Mouse (Mus musculus) A20 (cell line): Measurements from ENCODE around the gene Cyp26a1.

ENCODE experiments used
- DNase-seq: peaks from one replicate; pipeline ENCODE4 v3.0.0-alpha.2; 2011; ENCODE audit warnings: low read depth, low spot score

Cyp26a1 gene

DNA sequence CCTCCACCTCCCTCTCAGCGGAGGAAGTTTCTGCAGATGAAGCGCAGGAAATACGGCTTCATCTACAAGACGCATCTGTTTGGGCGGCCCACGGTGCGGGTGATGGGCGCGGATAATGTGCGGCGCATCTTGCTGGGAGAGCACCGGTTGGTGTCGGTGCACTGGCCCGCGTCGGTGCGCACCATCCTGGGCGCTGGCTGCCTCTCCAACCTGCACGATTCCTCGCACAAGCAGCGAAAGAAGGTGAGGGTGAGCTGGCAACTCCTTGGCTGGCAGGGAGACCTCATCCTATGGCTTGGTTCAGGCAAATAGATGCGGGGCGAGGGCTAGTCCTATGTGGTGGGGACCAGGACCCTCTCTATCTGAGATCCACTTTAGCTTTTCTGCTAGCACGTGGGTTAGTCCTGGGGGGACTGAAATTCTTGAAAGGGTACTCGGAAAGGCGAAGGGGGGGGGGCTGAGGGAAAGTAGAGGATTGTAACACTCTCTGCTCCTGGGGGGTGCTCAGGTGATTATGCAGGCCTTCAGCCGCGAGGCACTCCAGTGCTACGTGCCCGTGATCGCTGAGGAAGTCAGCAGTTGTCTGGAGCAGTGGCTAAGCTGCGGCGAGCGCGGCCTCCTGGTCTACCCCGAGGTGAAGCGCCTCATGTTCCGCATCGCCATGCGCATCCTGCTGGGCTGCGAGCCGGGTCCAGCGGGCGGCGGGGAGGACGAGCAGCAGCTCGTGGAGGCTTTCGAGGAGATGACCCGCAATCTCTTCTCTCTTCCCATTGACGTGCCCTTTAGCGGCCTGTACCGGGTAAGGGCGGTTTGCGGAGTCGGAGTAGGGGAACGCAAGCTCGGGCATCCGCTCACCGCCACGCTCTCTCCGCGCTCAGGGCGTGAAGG lies 919 bp downstream of the Cyp26a1 start:
- DNase-seq, result no peak

DNA sequence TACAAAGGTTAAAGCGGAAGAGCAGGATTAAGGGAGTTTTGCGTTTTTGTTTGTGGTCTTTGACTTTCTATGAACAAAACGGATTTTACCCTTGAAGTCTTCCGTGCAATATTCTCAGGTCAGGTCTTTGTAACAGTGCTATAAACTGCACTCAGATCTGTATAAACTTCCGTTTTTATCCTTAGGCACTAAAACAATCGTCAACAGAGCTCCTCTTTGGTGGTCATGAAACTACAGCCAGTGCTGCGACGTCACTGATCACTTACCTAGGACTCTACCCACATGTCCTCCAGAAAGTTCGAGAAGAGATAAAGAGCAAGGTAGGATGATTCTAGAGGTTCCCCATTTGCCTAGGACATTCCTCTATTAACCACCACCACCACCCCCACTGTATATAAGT lies 2.1 kb downstream of the Cyp26a1 start:
- DNase-seq, result no peak

DNA sequence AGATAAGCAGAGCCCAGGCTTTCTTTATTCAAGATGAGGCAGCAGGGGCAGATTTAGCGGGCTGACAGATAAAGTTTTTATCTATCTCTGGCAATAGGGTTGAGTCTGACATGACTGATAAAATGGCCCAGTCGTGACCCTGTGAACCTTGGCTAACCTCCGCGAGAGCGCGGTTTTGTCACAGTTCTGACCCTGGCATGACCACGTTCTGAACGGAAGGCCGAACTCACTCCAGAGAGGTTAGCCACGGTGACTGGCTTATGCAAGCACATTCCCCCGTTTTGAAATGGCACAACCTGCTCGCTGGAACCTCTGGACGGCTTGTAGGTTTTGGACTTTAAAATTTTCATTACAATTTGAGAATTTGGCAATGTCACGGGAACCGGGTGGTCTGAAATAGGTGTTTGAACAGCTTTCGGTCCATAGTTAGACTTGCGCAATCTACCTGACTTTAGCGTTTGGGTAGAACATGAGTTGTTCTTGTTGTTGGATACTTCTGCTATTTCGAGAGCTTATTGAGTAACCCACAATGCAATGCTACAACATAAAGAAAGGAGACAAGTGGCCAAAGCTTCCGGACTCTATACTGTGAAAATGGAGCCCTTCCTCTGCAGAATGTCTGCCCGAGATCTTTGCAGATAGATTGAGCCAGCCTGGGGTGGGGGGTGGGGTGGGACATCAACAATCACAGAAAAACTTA lies 4.9 kb downstream of the Cyp26a1 start:
- no peak for DNase-seq

GRCm38 (mm10) chr19:37703902-37704509 lies 6.4 kb downstream of the Cyp26a1 start:
- peak; percentile 56 for DNase-seq

DNA sequence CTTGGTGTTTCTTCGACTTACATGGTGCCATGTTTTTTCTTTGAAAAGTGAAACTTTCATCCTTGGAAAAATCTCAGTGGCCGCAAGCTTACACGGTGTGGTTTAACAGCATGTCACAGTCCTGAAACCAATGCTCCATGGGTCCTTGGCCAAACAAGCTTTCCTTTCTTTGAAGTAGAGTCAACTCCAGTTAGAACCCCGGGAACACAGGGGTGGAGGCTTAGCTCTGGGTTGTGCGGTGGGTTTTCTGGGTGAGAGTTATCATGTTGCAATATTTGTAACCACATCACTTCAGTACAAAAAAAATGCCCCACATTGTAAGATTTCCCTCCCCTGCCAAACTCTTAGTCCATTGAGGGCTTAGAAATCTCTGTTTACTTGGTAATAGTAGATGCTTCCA lies 8.1 kb downstream of the Cyp26a1 start:
- no peak for DNase-seq

DNA sequence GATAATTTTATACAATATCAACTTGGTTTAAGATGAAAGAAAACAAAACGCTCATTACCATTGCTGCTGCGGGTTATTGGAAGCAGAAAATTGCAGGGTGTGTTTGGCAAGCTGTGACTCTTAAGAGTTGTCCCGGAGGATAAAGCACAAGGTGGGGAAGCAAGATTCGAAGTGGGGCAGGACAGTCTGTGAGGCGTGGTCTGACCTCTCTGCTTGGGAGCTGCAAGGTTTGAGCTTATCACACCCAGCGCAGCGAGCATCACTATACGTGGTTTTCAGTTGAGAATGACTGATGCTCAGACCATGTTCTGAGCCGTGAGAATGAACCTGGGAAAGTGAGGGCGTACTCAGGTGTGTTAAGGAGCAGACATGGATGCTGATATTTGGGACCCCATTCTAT lies 17.1 kb downstream of the Cyp26a1 start:
- no peak for DNase-seq

DNA sequence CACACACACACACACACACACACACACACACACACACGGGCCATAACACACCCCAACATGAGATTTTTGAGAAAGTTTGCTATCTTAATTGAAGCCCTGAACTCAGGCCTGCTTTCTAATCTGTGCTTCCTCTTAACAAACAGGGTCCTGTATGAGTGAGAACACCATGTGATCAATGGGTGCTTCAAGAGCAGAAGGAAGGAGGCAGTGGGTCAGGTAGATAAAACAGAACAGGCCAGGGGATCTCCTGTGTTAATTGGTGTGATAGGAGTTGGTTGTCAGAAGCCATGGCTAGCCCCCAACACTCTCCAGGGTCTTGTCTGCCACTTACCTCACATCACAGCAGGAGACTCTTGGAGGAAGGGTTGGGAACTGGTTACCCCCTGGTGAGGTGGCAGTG lies 18.4 kb downstream of the Cyp26a1 start:
- DNase-seq, result no peak

DNA sequence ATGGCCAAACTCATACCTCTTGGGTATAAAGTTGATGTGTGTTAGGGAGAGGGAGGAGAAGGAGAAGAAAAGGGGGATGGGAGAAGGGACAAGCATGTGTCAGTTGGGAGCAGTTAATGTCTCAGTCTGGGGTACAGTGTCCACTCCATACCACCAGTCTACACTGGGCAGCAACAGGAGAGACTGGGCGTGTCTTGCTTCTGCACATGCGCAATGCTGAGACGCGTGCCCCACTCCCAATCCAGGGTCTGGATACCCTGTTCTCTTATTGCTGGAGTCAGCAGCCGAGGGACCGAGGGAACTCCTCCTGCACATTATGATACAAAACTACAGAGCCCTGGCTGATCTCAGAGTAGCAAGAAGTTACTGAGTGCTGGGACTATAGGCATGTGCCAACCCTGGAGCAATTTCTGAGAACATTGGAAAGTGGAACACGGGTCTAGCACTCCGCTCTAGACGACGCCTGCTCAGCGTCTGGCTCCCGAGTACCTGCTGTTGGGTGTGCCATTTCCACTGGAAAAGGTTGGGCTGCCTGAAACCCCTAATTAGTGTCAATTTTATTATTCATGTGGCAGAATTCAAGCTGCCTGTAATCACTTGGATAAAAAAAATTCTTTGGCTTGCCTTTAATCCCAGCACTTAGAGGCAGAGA lies 19.1 kb downstream of the Cyp26a1 start:
- DNase-seq, result no peak

GRCm38 (mm10) chr19:37719166-37719565 lies 21.6 kb downstream of the Cyp26a1 start:
- DNase-seq, result no peak

GRCm38 (mm10) chr19:37724591-37724990 lies 27.0 kb downstream of the Cyp26a1 start:
- DNase-seq, result peak; percentile 9

DNA sequence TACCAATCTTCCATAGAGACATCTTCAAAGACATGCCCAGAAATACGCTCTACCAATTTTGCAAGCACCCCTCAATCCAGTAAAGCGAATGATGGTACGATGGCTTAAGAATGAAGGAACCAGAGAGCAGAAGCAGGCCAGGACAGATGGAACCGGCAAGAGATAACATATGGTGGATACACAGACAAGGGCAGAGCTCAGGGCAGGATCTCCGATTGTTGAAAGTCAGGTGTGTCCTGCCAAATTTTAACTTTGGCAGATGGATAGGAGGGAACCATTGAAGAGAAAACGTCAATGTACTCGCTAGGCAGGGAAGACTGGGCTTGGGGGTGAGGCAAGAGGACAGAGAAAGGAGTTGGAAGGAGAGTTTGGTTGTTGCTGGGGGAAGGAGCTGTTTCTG lies 29.0 kb downstream of the Cyp26a1 start:
- DNase-seq, result no peak

DNA sequence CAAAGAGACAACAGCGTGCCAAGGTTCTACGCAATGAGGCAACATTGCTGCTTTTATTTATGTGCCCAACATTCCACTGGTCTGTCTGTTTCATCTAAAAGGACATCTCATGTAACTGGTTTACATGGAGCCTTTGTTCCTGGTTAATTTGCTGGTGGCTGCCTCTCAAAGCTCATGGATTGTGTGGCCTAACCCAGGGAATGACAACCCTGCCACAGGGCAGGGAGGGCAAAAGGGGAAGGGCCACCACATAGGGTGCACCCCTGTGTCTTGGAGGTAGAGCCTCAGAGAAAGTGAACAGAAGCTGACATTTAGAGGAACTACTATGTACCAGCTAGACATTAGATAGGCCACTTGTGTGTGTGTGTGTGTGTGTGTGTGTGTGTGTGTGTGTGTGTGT lies 29.8 kb downstream of the Cyp26a1 start:
- no peak for DNase-seq

DNA sequence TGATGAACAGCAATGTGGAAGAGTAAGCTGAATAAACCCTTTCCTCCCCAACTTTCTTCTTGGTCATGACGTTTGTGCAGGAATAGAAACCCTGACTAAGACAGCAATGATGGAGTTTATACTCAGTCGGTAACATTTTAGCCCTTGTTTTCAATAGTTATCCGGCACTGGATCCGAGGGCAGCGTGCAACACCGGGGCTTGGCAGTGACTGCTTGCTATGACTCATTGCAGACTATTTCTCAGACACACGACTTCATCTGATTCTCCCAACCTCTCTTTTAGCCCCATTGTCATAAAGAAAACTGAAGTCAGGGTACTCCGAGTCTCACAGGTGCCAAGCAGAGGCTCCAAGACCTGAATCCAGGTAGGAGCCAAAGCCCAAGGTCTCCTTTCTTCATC lies 37.8 kb downstream of the Cyp26a1 start:
- DNase-seq, result no peak

- no peak for DNase-seq
Observed at GRCm38 (mm10) chr19:37738575-37738974, 41.0 kb downstream of the Cyp26a1 start.

GRCm38 (mm10) chr19:37740043-37740442 lies 42.4 kb downstream of the Cyp26a1 start:
- DNase-seq, result no peak
